Mouse (Mus musculus): ENCODE measurements at regions not wholly inside any gene's neighbourhood (a gene's known extent, or its start where the extent isn't known, plus 50 kb on each side); places are given as distances from the start of the nearest gene placed in this dataset.
"Not testable (repeated sequence)": the region's sequence is repeated elsewhere in the genome, so short reads cannot be mapped to it uniquely, and the experiment has no call there.

DNA sequence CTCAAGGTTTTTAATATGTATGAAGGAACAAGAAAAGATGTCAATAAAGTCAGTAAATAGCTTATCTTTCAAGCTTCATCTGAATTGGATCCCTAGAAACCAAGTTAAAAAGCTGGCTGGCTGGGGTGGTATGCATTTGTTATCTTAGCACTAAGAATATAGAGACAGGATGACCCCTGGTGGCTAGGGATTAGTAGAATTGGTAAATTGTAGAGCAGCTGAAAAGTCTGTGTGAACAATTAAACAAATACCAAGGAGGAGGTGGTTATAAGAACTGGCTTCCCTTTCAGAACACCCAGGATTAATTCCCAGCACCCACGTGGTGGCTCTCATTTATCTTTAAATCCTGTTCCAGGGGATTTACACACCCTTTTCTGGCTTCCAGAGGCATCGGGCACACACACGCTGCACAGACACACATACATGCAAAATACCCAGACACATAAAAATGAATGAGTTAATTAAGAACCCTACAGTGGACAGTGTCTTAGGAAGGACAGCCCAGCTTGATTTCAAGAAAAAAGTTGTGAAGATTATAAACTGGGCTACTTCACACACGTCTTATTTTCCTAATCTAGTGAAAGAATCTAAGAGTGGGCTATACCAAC lies 170.5 kb downstream of the Pdzph1 start:
- intact Hi-C loops (cut with DNase I) = no loop called here
- no peak for DNase-seq

DNA sequence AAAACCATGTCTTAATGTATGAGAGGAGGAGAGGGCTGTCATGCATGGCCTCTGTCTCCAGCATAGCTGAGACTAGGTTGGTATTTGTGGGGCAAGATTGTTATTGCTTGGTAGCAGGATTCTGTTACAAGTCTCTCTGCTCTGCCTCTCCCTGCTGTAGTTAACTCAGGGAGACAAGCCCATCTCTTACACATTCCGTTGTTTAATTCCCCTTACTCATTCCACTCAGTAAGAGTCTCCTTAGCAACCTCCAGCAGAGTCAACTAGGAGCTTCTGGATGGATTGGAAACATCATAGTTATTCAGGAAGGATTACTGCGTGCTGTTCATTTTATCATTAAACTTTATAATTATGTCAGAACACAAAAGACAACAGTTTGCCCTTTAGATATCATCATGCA lies 171.8 kb downstream of the Pdzph1 start:
- no peak for DNase-seq
- intact Hi-C loops (cut with DNase I) = no loop called here

DNA sequence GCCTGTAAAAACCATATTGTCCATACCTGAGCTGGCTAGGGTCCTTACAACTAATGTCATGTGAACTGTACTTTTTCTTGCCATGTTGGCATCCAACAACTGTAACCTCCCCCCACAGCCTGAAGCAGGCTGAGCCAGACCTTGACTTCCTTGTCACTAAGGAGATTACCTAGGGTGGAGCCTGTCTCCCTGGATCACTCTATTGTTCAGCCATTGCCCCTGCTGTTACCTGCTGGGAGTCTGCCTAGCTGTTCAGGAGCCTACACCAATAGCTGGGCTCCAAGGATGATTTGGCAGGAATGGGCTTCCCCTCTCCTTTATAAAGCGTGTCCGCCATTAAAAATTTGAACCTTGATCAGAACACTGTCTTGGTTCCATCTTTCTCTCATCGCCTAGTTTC lies 215.7 kb downstream of the Pdzph1 start:
- intact Hi-C loops (cut with DNase I); DNase-seq: not testable (repeated sequence)

DNA sequence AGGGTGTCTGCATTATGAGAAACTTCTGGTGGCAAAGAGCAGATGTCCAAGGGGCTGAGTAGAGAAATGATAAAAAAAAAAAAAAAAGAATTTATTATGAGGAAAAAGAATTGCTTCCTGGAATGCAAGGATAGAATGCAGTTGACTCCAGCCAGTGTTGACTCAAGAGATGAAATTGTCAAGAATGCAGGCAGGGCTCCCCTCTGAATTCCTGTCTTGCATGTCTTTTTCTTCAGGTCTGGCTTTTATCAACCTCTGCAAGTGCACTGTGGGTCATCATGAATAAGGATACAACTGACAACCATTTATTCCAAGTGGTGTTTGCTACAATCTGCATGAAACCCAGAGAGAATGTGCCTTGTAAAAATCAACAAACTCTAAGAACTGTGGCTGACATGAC lies 217.6 kb downstream of the Pdzph1 start:
- DNase-seq = no peak
- intact Hi-C loops (cut with DNase I) = no loop called here

DNA sequence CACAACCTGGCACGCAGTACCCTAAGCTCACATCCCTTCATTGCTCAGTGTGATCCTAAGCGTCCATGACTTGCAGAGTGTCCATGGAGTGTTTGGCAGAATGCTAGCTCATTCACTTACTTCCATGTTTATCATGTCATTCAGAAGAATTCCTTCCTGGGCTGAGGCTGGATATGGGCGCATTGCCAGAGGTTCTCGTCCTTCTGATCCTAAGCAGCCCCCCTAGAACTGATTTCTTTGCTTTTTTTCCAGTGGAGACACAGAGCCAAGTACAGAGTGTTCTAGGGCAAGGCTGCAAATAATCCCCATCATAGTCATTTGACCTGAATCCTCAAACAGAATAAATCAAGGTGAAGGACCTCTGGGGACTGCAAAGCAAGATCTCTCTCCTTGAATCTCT lies 226.0 kb downstream of the Pdzph1 start:
- intact Hi-C loops (cut with DNase I) = no loop called here
- no peak for DNase-seq

DNA sequence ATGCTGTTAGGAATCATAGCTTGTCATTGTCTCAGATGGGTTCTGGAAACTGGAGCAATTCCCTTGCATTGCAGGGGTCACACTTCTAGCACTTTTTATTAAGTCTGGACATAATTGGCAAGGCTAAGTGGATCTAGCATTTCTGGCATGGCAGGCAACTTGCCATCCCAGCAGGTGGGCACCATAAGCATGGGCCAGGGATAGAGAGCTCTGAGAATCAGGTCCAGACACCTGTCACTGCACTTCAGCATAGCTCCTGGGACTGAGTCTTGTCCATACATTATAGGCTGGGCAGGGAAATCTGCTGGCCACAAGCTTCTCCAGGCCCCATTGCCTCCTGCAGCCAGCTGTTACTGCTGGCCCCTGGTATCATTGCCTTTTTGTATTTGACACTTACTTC lies 242.2 kb downstream of the Pdzph1 start:
- no peak for DNase-seq
- intact Hi-C loops (cut with DNase I) = no loop called here

DNA sequence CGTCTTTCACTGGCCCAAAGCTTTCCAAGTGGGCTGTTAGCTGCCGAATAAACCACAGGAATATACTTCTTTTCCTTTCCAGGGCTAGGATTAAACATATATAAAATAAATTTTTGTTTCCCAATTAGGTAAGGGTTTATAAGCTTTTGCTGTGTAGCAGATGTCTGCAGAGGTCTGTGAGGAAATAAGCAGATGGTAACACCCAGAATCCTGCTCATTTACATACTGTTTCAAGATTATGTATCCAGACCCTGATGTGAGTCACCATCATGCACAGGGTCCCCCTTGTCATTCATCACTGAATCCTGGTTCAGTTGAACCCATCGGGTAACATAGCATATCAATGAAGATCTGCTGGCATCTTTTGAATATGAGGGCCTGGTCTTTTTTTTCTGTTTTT lies 242.9 kb downstream of the Pdzph1 start:
- intact Hi-C loops (cut with DNase I) = no loop called here
- no peak for DNase-seq

DNA sequence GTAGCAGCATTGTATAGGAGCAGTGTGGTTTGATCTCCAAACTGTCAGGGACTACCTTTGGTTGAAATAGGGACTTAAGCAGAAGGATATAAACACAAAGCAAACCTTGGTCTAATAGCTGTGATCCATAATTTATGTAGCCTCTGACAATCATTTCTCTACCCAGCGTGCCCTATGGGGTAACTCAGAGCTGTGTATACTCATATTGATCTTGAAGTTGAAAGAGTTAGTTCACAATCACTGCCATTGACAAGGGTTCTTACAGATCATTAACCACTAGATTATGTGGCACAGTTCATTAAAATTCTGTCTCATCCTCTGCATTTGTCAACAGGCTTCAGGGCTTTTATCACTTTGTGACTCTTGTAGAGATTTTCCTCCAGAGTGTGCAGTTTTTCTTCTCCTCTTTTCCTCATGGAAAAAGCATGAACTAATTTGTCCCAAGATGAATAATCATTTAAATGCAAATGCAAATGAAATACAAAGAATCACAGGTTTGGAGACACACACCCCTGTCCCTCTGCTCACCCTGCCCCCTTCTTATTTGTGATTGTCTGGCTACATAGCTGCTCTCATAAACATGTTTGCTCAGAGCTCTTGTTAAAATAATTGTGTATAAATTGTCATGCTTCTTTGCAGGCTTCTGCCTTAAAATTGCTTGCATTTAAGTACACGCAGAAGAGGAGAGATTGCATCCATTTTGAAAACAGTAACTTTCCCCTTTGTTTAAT lies 280.3 kb downstream of the Pdzph1 start:
- intact Hi-C loops (cut with DNase I) = no loop called here
- DNase-seq = no peak

DNA sequence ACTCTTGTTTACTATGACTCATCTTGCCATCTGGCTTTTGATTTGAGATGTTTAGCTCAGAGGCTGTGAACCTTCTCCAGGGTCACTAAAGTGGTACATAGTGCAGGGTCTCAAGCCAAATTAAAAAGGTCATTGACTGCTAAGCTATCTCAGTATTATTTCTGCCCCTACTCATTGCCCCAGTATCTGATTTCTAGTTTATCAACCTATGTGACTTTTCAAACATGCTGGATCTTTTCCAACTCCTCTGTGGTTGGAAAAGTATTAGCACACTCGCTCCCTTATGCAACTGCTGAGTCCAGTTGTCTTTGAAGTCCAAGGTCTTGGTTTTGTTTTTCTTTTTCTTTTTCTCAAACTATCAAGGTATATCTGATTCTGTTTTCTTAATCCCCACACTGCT lies 301.0 kb downstream of the Pdzph1 start:
- no peak for DNase-seq

DNA sequence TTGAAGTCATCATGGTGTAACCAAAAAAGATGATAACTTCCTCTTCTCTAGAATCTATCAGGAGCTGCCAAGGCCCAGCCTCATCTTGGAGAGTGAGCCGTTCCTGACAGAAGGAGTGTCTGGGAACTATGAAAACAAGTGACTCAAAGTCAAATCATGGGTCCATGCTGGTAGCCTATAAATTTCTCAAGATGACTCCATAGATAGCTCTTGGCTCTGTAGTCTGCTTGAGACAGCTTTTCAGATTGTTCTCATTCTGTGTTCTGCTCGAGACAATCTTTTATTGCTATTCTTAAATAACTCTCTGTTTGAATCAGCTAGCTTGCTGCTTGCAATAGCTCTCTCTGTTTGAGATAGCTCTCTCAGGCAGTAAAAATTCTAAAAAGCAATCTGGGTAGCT lies 318.9 kb downstream of the Pdzph1 start:
- DNase-seq = no peak
- intact Hi-C loops (cut with DNase I) = no loop called here

More for the DNA sequence above, 301.0 kb downstream of the Pdzph1 start:
- intact Hi-C loops (cut with DNase I) = no loop called here

DNA sequence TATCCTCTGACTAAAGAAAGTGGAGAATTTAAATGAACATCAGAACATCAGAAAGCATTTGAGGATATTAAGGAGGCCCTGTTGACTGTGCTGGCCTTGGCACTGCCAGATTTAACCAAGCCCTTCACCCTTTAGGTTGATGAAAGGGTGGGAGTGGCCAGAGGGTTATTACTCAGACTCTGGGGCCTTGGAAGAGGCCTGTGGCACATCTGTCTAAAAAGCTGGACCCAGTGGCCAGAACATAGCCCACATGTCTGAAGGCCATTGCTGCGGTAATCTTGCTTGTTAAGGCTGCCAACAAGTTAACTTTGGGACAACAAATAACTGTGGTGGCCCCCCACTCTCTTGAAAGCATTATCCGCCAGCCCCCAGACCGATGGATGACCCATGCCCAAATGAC lies 323.1 kb downstream of the Pdzph1 start:
- DNase-seq = no peak
- intact Hi-C loops (cut with DNase I) = no loop called here

DNA sequence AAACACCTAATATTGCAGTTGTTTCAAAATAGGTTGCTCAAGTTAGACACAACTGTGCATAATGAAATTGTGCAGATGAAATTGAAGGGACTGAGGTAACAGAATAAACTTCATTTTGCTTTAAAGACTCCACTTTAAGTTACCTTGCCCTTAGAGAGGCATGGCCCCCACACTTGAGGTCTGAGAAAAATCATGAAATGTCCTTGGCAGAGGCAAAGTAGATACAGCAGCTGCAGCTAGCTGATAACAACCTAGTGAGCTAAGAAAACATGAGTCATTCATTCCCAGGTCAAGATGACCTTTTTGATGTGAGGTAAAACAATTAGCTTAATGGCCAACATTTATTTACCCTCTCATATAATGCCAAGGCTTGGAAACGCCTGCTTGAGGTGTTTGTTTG lies 347.4 kb downstream of the Pdzph1 start:
- DNase-seq = no peak
- intact Hi-C loops (cut with DNase I) = no loop called here

DNA sequence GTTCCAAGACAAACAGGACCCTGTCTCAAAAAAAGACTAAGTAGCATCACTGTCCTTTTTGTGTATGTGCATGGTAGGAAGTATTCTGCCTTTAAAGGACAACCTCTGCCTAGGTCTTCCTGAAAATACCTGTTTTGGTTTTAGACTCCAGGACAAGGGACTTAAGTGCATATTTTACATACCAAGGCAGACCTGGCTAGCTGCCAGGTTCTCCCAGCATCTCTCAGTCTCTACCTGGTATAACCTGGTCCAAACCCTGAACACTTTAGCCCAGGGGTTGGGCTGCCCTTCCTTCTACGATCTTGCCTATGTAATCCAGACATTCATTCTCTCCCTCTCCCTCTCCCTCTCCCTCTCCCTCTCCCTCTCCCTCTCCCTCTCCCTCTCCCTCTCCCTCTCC lies 348.9 kb downstream of the Pdzph1 start:
- intact Hi-C loops (cut with DNase I) = no loop called here
- no peak for DNase-seq

DNA sequence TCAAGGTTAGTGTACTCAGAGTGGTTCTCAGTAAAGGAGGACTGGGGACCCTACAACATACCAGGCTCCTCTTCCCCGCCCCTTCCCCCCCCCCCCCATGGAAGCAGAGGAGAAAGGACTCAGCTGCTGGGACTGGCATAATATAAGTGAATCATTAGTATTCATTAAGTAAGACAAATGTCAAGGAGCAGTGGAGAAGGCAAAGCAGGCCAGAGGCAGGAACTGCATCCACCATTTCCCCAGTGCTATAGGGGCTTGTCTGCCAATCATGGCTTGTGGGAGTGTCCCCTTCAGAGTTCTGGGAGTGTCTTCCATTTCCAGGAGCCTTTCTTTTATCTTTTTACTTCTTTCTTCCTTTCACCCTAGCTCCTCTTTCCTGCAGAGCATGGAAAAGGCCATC lies 392.3 kb downstream of the Pdzph1 start:
- intact Hi-C loops (cut with DNase I) = no loop called here
- no peak for DNase-seq

DNA sequence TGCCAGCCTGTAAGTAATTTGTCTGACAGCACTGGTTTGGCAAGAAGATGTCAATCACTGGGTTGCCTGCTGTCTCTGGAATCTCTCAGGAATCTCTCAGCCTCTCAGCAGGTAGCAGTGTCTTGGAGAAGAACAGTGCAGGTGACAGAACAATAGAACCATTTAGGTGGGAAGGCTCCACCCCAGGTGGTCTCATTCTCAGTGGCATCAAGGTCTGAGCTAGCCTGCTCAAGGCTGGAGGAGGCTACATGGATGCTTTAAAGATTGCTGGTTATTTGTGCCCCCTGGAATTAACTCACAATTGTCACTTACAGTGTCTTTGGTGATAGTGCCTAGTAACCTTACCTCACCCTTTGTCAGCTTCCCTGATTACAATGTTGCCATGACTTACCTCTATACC lies 394.5 kb downstream of the Pdzph1 start:
- intact Hi-C loops (cut with DNase I) = no loop called here
- DNase-seq = no peak

DNA sequence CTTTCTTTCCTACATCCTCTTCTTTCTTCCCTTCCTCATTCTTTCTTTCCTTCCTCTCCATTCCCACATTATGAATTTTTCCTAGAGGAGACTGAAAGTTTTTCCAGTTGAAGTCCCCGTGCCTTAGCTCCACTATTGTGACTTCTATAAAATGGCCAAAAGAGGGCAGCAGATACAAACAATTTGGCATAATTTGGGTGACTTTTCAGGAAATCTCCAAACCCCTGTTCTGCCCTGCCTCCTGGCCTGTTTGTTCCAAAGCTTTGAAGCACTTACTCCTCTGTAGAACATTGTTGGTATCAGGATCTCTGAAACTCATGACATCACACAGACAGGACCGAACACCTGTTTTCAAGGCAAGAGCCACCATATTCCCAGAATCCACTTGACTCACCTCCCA lies 403.2 kb downstream of the Pdzph1 start:
- intact Hi-C loops (cut with DNase I) = loop anchor here (10.0 kb wide), 1 partner anchor 473 kb away; no protein-coding TSS in a partner anchor
- DNase-seq = no peak

DNA sequence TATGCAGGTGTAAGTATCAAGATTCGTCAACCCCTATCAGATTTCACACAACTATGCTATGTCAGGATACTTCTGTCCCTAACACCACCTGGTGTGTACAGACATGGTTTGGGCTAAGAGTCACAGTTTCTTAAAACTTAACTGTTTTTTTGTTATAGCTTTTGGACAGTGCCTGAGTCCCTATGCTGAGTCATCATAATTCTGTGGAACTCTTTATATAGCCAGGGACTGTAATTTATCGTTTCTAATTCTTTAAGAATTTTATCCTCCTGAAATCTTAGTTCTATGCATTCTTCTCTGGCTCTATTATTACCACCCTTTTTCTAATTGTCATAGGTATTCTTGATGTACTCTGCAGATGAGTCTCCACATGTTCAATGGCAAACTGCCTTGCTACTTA lies 418.3 kb downstream of the Pdzph1 start:
- intact Hi-C loops (cut with DNase I) = no loop called here
- no peak for DNase-seq

Measured in gastrocnemius, postnatal 36 days (tissue).